Mouse (Mus musculus): ENCODE measurements around the gene Olig2. TPM values are rescaled to one million over a fixed set of nuclear protein-coding genes. Genes with fewer than 3 reads are reported as not detected.

Olig2 gene
- polyA plus RNA-seq (2015; fragmentation: Nextera tagmentation; extraction: Ambion mirVana): not detected in 2 replicates

DNA sequence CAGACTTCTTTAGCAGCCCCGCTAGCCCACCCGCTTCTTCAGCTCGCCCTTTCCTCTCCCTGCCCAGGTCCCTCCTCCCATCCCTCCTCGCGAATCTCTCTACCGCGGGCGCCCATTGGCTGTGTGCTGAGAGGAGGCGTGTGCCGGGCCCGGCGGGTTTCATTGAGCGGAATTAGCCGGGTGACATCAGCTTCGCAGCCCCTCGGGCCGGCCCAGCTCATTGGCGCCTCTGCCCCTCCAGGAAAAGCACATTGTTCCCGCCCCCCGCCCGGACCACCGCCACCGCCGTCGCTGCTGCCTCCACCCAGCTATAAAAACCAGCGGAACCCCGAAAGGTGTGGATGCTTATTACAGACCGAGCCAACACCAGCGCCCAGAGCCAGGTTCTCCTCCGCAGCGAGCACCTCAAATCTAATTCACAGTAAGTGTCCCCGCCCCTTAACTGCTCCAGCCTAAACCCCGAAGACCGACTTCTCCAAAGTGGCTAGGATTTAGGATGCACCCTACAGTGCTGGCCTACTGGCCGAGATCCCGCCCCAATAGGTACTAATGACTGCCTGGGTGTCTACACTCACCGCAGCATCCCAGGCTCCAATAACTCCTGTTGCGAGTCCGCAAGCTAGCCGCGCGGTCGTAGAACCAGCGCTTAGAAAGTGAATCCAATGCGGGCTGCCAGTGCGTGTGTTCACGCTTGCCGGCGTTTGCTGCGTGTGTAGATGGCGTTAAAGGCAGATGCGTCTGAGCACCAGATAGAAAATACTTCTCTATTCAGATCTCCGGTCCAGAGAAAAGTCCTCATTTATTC lies at the start of gene Olig2:
Gene Olig2, plus strand, starts transcription at position 225 of the 805 bp plus-strand sequence.
- Histone ChIP-seq H3K4me3 (peak within 1 kb of the TSS; percentile 35), H3K36me3 (no peaks in the 10 kb centered on the region), H3K9ac (no peak within 1 kb of the TSS), H3K4me2 (replicated peaks) (peak within 1 kb of the TSS; percentile 60), H3K27me3 (peaks cover 100% of the 10 kb centered on the region), H3K9me3 (no peaks in the 10 kb centered on the region), H3K27ac (no peak within 1 kb of the TSS), H3K4me1 (peaks cover 35% of the 10 kb centered on the region)
- 1% methylated on average over 53 of the region's 53 CpGs for WGBS
- ATAC-seq (ENCODE audit: low FRiP score, low read depth): peak; percentile 70

- Histone ChIP-seq H3K9ac (no peak overlapping the region), H3K27ac (no peak overlapping the region), H3K4me2 (replicated peaks) (no peak overlapping the region), H3K27me3 (peaks cover 52% of the 10 kb centered on the region), H3K9me3 (no peaks in the 10 kb centered on the region), H3K4me3 (no peak overlapping the region), H3K36me3 (no peaks in the 10 kb centered on the region), H3K4me1 (peaks cover 16% of the 10 kb centered on the region)
- no peak for ATAC-seq (ENCODE audit: low FRiP score, low read depth)
- 15% methylated on average over 8 of the region's 8 CpGs for WGBS
These were observed 49.4 kb upstream of the Olig2 start for GRCm38 (mm10) chr16:91175892-91176291.

- no peaks in the 10 kb centered on the region for H3K36me3 ChIP-seq
- WGBS: 24% methylated on average over 8 of the region's 8 CpGs
- peaks cover 16% of the 10 kb centered on the region; the same call in 1 of the 2 replicates for H3K27me3 ChIP-seq
These were observed 38.2 kb upstream of the Olig2 start for GRCm38 (mm10) chr16:91187046-91187445.

DNA sequence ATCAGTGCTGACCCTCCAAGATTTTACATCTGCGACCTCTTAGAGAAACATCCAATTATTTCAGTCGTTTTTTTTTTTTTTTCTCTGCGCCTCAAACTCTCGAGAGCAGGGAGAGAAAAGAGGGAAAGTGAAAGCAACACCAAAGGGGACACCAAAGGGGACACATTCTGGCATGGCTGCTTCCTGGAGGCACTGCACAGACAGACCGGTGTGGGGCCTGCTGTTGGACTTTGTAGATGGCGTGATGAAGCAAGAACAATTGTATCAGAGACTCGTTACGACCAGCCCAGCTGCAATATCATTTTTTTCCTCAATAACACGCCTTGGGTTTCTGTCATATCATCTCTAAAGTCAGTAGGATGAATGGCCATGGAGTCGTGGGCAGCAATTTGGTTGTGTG lies 37.6 kb upstream of the Olig2 start:
- no peak overlapping the region for H3K27ac ChIP-seq
- no peak overlapping the region for H3K9ac ChIP-seq
- H3K4me1 ChIP-seq: no peaks in the 10 kb centered on the region
- no peak overlapping the region for H3K4me2 ChIP-seq (replicated peaks)
- ATAC-seq (ENCODE audit: low FRiP score, low read depth): no peak
- 58% methylated on average over 10 of the region's 10 CpGs for WGBS
- H3K4me3 ChIP-seq: no peak overlapping the region
- no peaks in the 10 kb centered on the region for H3K36me3 ChIP-seq
- H3K9me3 ChIP-seq: peaks cover 8% of the 10 kb centered on the region
- H3K27me3 ChIP-seq: peaks cover 16% of the 10 kb centered on the region; the same call in 1 of the 2 replicates

More at GRCm38 (mm10) chr16:91187046-91187445, 38.2 kb upstream of the Olig2 start:
- Histone ChIP-seq H3K9me3 (peaks cover 8% of the 10 kb centered on the region), H3K9ac (no peak overlapping the region), H3K4me1 (no peaks in the 10 kb centered on the region), H3K4me2 (replicated peaks) (no peak overlapping the region), H3K27ac (no peak overlapping the region), H3K4me3 (no peak overlapping the region)
- ATAC-seq (ENCODE audit: low FRiP score, low read depth): no peak

DNA sequence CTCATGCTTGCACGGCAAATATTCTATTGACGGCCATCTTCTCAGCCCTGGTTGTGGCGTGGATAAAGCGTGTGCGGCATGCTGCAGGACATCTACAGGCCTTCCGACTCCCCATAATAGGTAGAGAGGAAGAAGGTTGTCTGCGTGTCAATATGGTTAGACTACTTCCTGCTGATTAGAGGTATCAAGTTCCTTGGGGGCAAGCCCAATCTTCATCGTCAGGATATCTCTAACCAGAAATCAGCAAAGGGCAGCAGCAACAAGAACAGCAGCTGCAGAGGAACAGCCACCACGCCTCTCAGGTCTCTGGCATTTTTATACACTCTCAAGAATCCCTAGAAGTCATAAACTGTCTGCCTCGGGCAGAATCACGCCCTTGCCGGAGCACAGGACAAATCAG lies 37.0 kb upstream of the Olig2 start:
- 57% methylated on average over 12 of the region's 12 CpGs for WGBS
- no peak for ATAC-seq (ENCODE audit: low FRiP score, low read depth)
- no peak overlapping the region for H3K4me2 ChIP-seq (replicated peaks)
- no peak overlapping the region for H3K4me3 ChIP-seq
- H3K9me3 ChIP-seq: peaks cover 8% of the 10 kb centered on the region
- H3K9ac ChIP-seq: no peak overlapping the region
- no peaks in the 10 kb centered on the region for H3K36me3 ChIP-seq
- H3K27me3 ChIP-seq: peaks cover 16% of the 10 kb centered on the region; the same call in 1 of the 2 replicates
- no peak overlapping the region for H3K27ac ChIP-seq
- H3K4me1 ChIP-seq: no peaks in the 10 kb centered on the region

DNA sequence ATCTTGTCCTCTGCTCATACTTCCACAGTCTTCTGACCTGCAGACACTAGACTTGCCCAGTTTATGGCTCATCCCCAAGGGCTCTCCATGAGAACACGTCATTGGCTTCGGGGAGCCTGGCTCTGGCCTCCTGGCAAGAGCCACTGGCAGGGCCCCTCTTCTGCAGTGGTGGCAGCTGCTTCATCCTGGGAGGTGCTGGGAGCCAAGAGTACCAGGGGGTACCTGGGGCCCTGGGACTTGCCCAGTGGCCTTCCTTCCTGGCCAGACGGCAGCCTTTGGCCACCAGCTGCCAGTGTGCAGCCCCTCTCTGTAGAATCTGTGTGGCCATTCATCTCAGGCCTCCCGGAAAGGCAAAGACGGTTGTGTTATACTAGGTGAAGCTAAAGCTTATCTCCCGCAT lies 34.0 kb upstream of the Olig2 start:
- peaks cover 20% of the 10 kb centered on the region; the same call in 1 of the 2 replicates for H3K27me3 ChIP-seq
- no peak overlapping the region for H3K4me3 ChIP-seq
- H3K4me1 ChIP-seq: no peaks in the 10 kb centered on the region
- H3K9ac ChIP-seq: no peak overlapping the region
- no peak overlapping the region for H3K4me2 ChIP-seq (replicated peaks)
- no peak overlapping the region for H3K27ac ChIP-seq
- 79% methylated on average over 6 of the region's 6 CpGs for WGBS
- H3K9me3 ChIP-seq: peaks cover 8% of the 10 kb centered on the region
- ATAC-seq (ENCODE audit: low FRiP score, low read depth): no peak
- no peaks in the 10 kb centered on the region for H3K36me3 ChIP-seq

- Histone ChIP-seq H3K36me3 (no peaks in the 10 kb centered on the region), H3K27ac (no peak overlapping the region), H3K9ac (no peak overlapping the region), H3K27me3 (peaks cover 20% of the 10 kb centered on the region; the same call in 1 of the 2 replicates), H3K4me3 (no peak overlapping the region), H3K4me2 (replicated peaks) (no peak overlapping the region), H3K9me3 (peaks cover 8% of the 10 kb centered on the region), H3K4me1 (no peaks in the 10 kb centered on the region)
- ATAC-seq (ENCODE audit: low FRiP score, low read depth): no peak
- WGBS: 86% methylated on average over 9 of the region's 9 CpGs
These were observed 33.5 kb upstream of the Olig2 start for GRCm38 (mm10) chr16:91191663-91192237.

DNA sequence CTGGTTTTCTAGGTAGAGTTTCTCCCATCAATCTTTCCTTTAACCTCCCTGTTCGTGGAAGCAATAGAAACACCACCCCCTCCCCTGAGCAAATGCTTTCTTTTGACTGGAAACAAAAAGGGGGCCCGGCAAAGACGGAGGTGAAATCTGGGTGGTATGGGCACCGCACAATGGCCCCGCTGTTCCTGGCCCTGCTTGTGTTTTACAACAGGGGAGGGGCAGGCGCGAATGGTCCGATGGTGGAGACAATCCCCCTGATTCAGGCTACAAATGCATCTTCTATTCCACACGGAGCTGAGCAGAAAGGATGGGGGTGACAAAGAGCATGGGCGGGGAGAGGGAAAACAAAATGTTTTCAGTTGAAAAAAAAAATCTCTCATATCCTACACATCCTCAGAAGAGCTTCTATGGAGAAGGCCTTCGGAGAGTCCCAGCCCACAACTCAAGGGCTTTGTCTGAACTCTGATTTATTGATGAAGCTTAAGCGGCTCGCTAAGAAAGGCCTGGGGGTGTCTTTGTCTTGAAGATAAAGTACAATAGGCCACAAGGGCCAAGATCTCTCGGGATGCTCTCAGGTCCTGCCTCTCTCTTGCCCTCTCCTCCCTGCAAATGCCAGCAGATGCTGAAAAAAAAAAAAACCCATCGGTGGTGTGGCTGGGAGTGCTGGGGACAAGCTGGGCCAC lies 32.4 kb upstream of the Olig2 start:
- Histone ChIP-seq H3K36me3 (no peaks in the 10 kb centered on the region), H3K4me3 (no peak overlapping the region), H3K9me3 (peaks cover 16% of the 10 kb centered on the region), H3K9ac (no peak overlapping the region), H3K27ac (no peak overlapping the region), H3K4me1 (no peaks in the 10 kb centered on the region), H3K27me3 (peaks cover 18% of the 10 kb centered on the region; the same call in 1 of the 2 replicates), H3K4me2 (replicated peaks) (no peak overlapping the region)
- no peak for ATAC-seq (ENCODE audit: low FRiP score, low read depth)
- 41% methylated on average over 15 of the region's 15 CpGs for WGBS

GRCm38 (mm10) chr16:91199815-91200214 lies 25.4 kb upstream of the Olig2 start:
- ATAC-seq (ENCODE audit: low FRiP score, low read depth): no peak
- 88% methylated on average over 7 of the region's 7 CpGs for whole genome bisulfite sequencing

DNA sequence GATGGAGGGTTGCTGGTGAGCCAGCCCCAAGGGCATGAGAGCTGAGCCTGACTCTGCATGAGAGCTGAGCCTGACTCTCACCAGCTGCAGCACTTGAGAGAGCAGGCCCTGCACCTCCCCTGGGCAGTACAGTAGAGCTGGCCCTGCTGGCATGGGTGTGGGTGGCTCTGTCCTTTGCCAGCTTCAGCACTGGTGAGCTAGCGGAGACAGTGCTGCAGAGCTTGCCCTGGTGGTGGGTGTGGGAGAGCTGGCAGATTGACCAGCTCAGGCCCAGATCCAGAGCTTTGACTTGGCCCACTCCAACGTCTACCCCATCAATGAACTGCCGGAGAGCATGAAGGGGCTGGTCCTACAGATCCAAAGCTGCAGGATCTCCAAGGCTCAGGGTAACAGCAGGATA lies 22.3 kb upstream of the Olig2 start:
- WGBS: 90% methylated on average over 3 of the region's 3 CpGs
- no peak overlapping the region for H3K4me3 ChIP-seq

More at GRCm38 (mm10) chr16:91199815-91200214, 25.4 kb upstream of the Olig2 start:
- Histone ChIP-seq H3K4me2 (replicated peaks) (no peak overlapping the region), H3K4me3 (no peak overlapping the region), H3K36me3 (no peaks in the 10 kb centered on the region), H3K27me3 (0 out of 2 replicates have a peak, but pooled peaks cover 4% of the 10 kb centered on the region), H3K9me3 (peaks cover 8% of the 10 kb centered on the region), H3K9ac (no peak overlapping the region), H3K27ac (no peak overlapping the region), H3K4me1 (no peaks in the 10 kb centered on the region)

DNA sequence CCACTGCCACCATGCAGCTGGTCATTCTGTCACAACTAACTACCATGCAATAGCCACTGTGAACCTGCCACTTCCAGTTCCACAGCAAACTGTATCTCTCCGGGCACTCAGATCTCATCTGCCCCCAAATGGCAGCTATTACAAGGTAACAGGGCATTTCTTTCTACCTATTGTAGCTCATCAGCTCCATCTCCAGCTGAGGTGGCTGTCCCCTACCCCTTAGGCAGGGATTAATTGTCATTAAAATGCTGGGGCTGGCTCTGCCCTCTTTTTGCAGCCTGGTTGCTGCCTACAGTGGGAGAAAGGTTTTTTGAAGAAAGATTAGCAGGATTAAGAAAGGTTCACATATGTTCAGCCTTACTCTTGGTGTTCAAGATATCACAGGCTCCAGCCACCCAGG lies 18.9 kb upstream of the Olig2 start:
- 87% methylated on average over 1 of the region's 1 CpGs for WGBS
- Histone ChIP-seq H3K27ac (no peak overlapping the region), H3K9me3 (no peaks in the 10 kb centered on the region)

More for the DNA sequence above, 22.3 kb upstream of the Olig2 start:
- Histone ChIP-seq H3K4me1 (no peaks in the 10 kb centered on the region), H3K27ac (no peak overlapping the region), H3K27me3 (peaks cover 12% of the 10 kb centered on the region; the same call in 1 of the 2 replicates), H3K4me2 (replicated peaks) (no peak overlapping the region), H3K36me3 (no peaks in the 10 kb centered on the region), H3K9me3 (no peaks in the 10 kb centered on the region), H3K9ac (no peak overlapping the region)
- no peak for ATAC-seq (ENCODE audit: low FRiP score, low read depth)

DNA sequence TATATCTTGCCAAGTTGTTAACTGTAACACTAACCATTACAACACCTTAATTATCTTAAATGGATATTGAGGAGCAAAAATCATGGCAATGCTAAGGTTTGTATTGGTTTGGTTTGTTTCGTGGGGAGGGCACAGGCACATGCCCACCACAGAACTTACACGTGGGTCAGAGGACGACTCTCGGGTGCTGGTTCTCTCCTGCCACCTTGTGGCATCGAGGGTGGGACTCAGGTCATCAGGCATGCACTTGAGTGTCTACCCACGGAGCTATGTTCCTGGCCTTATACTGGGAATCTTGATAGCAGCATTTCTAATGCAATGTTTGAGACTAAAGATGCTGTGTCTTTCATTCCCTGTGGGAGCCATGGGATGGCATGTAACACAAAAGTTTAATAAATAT lies 8.2 kb upstream of the Olig2 start:
- no peak overlapping the region for H3K9ac ChIP-seq
- H3K4me1 ChIP-seq: peaks cover 10% of the 10 kb centered on the region
- no peaks in the 10 kb centered on the region for H3K36me3 ChIP-seq
- H3K27me3 ChIP-seq: peaks cover 99% of the 10 kb centered on the region
- 0 out of 2 replicates have a peak, but pooled peaks cover 4% of the 10 kb centered on the region for H3K9me3 ChIP-seq
- WGBS: 36% methylated on average over 6 of the region's 6 CpGs
- H3K27ac ChIP-seq: no peak overlapping the region
- H3K4me2 ChIP-seq (replicated peaks): no peak overlapping the region
- no peak for ATAC-seq (ENCODE audit: low FRiP score, low read depth)
- no peak overlapping the region for H3K4me3 ChIP-seq

More for the DNA sequence above, 18.9 kb upstream of the Olig2 start:
- no peaks in the 10 kb centered on the region for H3K36me3 ChIP-seq
- H3K27me3 ChIP-seq: peaks cover 27% of the 10 kb centered on the region
- peaks cover 1% of the 10 kb centered on the region; the same call in 1 of the 2 replicates for H3K4me1 ChIP-seq
- no peak overlapping the region for H3K9ac ChIP-seq
- H3K4me3 ChIP-seq: no peak overlapping the region
- ATAC-seq (ENCODE audit: low FRiP score, low read depth): no peak
- no peak overlapping the region for H3K4me2 ChIP-seq (replicated peaks)
